Mouse (Mus musculus) liver, embryonic 15.5 days (tissue): ENCODE data around the gene Upf3a. TPM values are rescaled to one million over a fixed set of nuclear protein-coding genes. Genes with fewer than 3 reads are reported as not detected.
A peak's percentile ranks its signal among the peaks of the same experiment; 100 is the strongest.
"Not testable (repeated sequence)": the region's sequence is repeated elsewhere in the genome, so short reads cannot be mapped to it uniquely, and the experiment has no call there.

Source experiments
- ATAC-seq: fragments of 200-750 bp; cut with Nextera tagmentation; 2 replicates; pipeline ENCODE4 v1.8.0; 2017; ENCODE audit warnings: moderate number of reproducible peaks, mild to moderate bottlenecking, moderate library complexity; ENCODE audit not compliant: insufficient read depth
- H3K27ac ChIP-seq: fragments of 300-500 bp; sonication (generic); replicated peaks from 2 replicates; pipeline ENCODE4 v1.5.1; 2015; ENCODE audit warnings: mild to moderate bottlenecking, inconsistent platforms
- H3K27me3 ChIP-seq: fragments of 300-500 bp; sonication (generic); 2 replicates; pipeline ENCODE4 v1.6.1; 2015; ENCODE audit warnings: mild to moderate bottlenecking, inconsistent platforms
- H3K36me3 ChIP-seq: fragments of 300-500 bp; sonication (generic); replicated peaks from 2 replicates; pipeline ENCODE4 v1.6.1; 2015; ENCODE audit warnings: moderate library complexity, mild to moderate bottlenecking, inconsistent platforms
- H3K4me1 ChIP-seq: fragments of 300-500 bp; sonication (generic); replicated peaks from 2 replicates; pipeline ENCODE4 v1.6.1; 2015; ENCODE audit warnings: inconsistent platforms
- H3K4me2 ChIP-seq: fragments of 300-500 bp; sonication (generic); 2 replicates; pipeline ENCODE4 v1.6.1; 2015; ENCODE audit warnings: moderate library complexity, mild to moderate bottlenecking, inconsistent platforms
- H3K4me3 ChIP-seq: fragments of 300-500 bp; sonication (generic); replicated peaks from 2 replicates; pipeline ENCODE4 v1.5.1; 2015; ENCODE audit warnings: mild to moderate bottlenecking, inconsistent platforms
- H3K9ac ChIP-seq: fragments of 300-500 bp; sonication (generic); 2 replicates; pipeline ENCODE4 v1.6.1; 2015; ENCODE audit warnings: moderate library complexity, mild to moderate bottlenecking, inconsistent platforms
- H3K9me3 ChIP-seq: fragments of 300-500 bp; sonication (generic); replicated peaks from 2 replicates; pipeline ENCODE4 v1.6.1; 2016; ENCODE audit warnings: inconsistent platforms
- WGBS: fragments of 180-500 bp; shearing (Covaris S2); methylation state at CpG from one replicate; pipeline ENCODE4 v1.1.7; 2015; ENCODE audit warnings: mixed read lengths; ENCODE audit not compliant: insufficient replicate concordance; 5-methylcytosine and 5-hydroxymethylcytosine counted together
- polyA plus RNA-seq: library from polyadenylated mRNA; unstranded; fragments of >200 nt; fragmentation: Nextera tagmentation; extraction: Ambion mirVana; gene quantifications from 2 replicates; pipeline ENCODE4 v1.2.1, GENCODE M21; 2015

Gene Upf3a
- 11.0 and 11.2 TPM in 2 replicates for polyA plus RNA-seq

GRCm38 (mm10) chr8:13785250-13785763, at the start of gene Upf3a:
Gene Upf3a (plus strand): TSS chr8:13785615.
- H3K9me3 ChIP-seq: no peaks in the 10 kb centered on the region
- peak within 1 kb of the TSS; percentile 97 for H3K27ac ChIP-seq
- H3K36me3 ChIP-seq: peaks cover 26% of the 10 kb centered on the region
- WGBS: under 1% methylated on average over 47 of the region's 47 CpGs
- H3K27me3 ChIP-seq: no peaks in the 10 kb centered on the region
- peak within 1 kb of the TSS; percentile 81 for H3K4me2 ChIP-seq
- peak within 1 kb of the TSS; percentile 89 for H3K9ac ChIP-seq
- peak within 1 kb of the TSS; percentile 67 for H3K4me3 ChIP-seq
- peaks cover 21% of the 10 kb centered on the region for H3K4me1 ChIP-seq
- ATAC-seq: peak; percentile 90

- peak overlapping the region; percentile 59 for H3K4me2 ChIP-seq
- 10% methylated on average over 6 of the region's 6 CpGs for WGBS
- H3K27me3 ChIP-seq: no peaks in the 10 kb centered on the region
- H3K27ac ChIP-seq: peak overlapping the region; percentile 86
- no peaks in the 10 kb centered on the region for H3K9me3 ChIP-seq
- peaks cover 31% of the 10 kb centered on the region for H3K4me1 ChIP-seq
- ATAC-seq: peak; percentile 58
- peak overlapping the region; percentile 37; the same call in 1 of the 2 replicates for H3K9ac ChIP-seq
- no peak overlapping the region for H3K4me3 ChIP-seq
- no peaks in the 10 kb centered on the region for H3K36me3 ChIP-seq
These were observed 45.1 kb upstream of the Upf3a start for GRCm38 (mm10) chr8:13740323-13740770.

GRCm38 (mm10) chr8:13740817-13741613, 44.4 kb upstream of the Upf3a start:
- WGBS: 16% methylated on average over 7 of the region's 7 CpGs

GRCm38 (mm10) chr8:13746212-13746611, 39.2 kb upstream of the Upf3a start:
- ATAC-seq, H3K4me2 ChIP-seq, H3K9me3 ChIP-seq, H3K36me3 ChIP-seq, H3K4me3 ChIP-seq, H3K27me3 ChIP-seq, H3K9ac ChIP-seq, H3K27ac ChIP-seq: not testable (repeated sequence)
- 78% methylated on average over 6 of the region's 6 CpGs for WGBS
- peaks cover 15% of the 10 kb centered on the region for H3K4me1 ChIP-seq

More at GRCm38 (mm10) chr8:13740817-13741613, 44.4 kb upstream of the Upf3a start:
- Histone ChIP-seq H3K27me3 (no peaks in the 10 kb centered on the region), H3K9me3 (no peaks in the 10 kb centered on the region), H3K36me3 (no peaks in the 10 kb centered on the region), H3K4me2 (peak overlapping the region; percentile 59), H3K4me3 (no peak overlapping the region), H3K9ac (peak overlapping the region; percentile 37), H3K27ac (peak overlapping the region; percentile 86), H3K4me1 (peaks cover 31% of the 10 kb centered on the region)
- ATAC-seq: peak; percentile 96

GRCm38 (mm10) chr8:13747626-13748025, 37.8 kb upstream of the Upf3a start:
- whole genome bisulfite sequencing: 29% methylated on average over 3 of the region's 3 CpGs
- Histone ChIP-seq H3K27ac (no peak overlapping the region), H3K36me3 (no peaks in the 10 kb centered on the region), H3K4me2 (no peak overlapping the region), H3K4me3 (no peak overlapping the region), H3K9ac (no peak overlapping the region), H3K27me3 (no peaks in the 10 kb centered on the region), H3K4me1 (peaks cover 1% of the 10 kb centered on the region), H3K9me3 (no peaks in the 10 kb centered on the region)
- no peak for ATAC-seq

- H3K4me2 ChIP-seq: no peak overlapping the region
- H3K27ac ChIP-seq: no peak overlapping the region
- 12% methylated on average over 2 of the region's 2 CpGs for WGBS
- H3K27me3 ChIP-seq: peaks cover 4% of the 10 kb centered on the region; the same call in 1 of the 2 replicates
- H3K9ac ChIP-seq: no peak overlapping the region
- H3K4me1 ChIP-seq: peaks cover 13% of the 10 kb centered on the region
- no peak overlapping the region for H3K4me3 ChIP-seq
- no peak for ATAC-seq
- no peaks in the 10 kb centered on the region for H3K9me3 ChIP-seq
- H3K36me3 ChIP-seq: no peaks in the 10 kb centered on the region
These were observed 31.7 kb upstream of the Upf3a start for GRCm38 (mm10) chr8:13753680-13754079.

- Histone ChIP-seq H3K4me1 (peaks cover 23% of the 10 kb centered on the region), H3K4me3 (no peak overlapping the region), H3K4me2 (no peak overlapping the region), H3K36me3 (peaks cover 15% of the 10 kb centered on the region), H3K9me3 (no peaks in the 10 kb centered on the region), H3K27me3 (peaks cover 4% of the 10 kb centered on the region; the same call in 1 of the 2 replicates), H3K9ac (no peak overlapping the region), H3K27ac (no peak overlapping the region)
- WGBS: 69% methylated on average over 7 of the region's 7 CpGs
- no peak for ATAC-seq
These were observed 28.9 kb upstream of the Upf3a start for GRCm38 (mm10) chr8:13756480-13756879.

GRCm38 (mm10) chr8:13756982-13757804, 28.2 kb upstream of the Upf3a start, which contains the start of gene Cdc16:
Gene Cdc16 (plus strand): TSS chr8:13757676.
- H3K4me2 ChIP-seq: peak within 1 kb of the TSS; percentile 81
- peaks cover 23% of the 10 kb centered on the region for H3K4me1 ChIP-seq
- peak within 1 kb of the TSS; percentile 90 for H3K9ac ChIP-seq
- H3K27ac ChIP-seq: peak within 1 kb of the TSS; percentile 83
- ATAC-seq: peak; percentile 88
- peaks cover 4% of the 10 kb centered on the region; the same call in 1 of the 2 replicates for H3K27me3 ChIP-seq
- 8% methylated on average over 40 of the region's 40 CpGs for WGBS
- peaks cover 19% of the 10 kb centered on the region for H3K36me3 ChIP-seq
- H3K4me3 ChIP-seq: peak within 1 kb of the TSS; percentile 99
- H3K9me3 ChIP-seq: no peaks in the 10 kb centered on the region

GRCm38 (mm10) chr8:13757805-13758727, 27.3 kb upstream of the Upf3a start:
- H3K4me2 ChIP-seq: peak overlapping the region; percentile 81
- peak overlapping the region; percentile 83 for H3K27ac ChIP-seq
- H3K36me3 ChIP-seq: peaks cover 28% of the 10 kb centered on the region
- peak overlapping the region; percentile 90 for H3K9ac ChIP-seq
- no peaks in the 10 kb centered on the region for H3K9me3 ChIP-seq
- under 1% methylated on average over 38 of the region's 38 CpGs for WGBS
- peak; percentile 65 for ATAC-seq
- peaks cover 4% of the 10 kb centered on the region; the same call in 1 of the 2 replicates for H3K27me3 ChIP-seq
- peaks cover 23% of the 10 kb centered on the region for H3K4me1 ChIP-seq
- peak overlapping the region; percentile 99 for H3K4me3 ChIP-seq

- no peak overlapping the region for H3K4me3 ChIP-seq
- H3K4me1 ChIP-seq: no peaks in the 10 kb centered on the region
- H3K36me3 ChIP-seq: peaks cover 86% of the 10 kb centered on the region
- no peak overlapping the region for H3K27ac ChIP-seq
- H3K9me3 ChIP-seq: no peaks in the 10 kb centered on the region
- ATAC-seq: no peak
- no peaks in the 10 kb centered on the region for H3K27me3 ChIP-seq
- H3K4me2 ChIP-seq: no peak overlapping the region
- H3K9ac ChIP-seq: no peak overlapping the region
- 83% methylated on average over 11 of the region's 11 CpGs for WGBS
These were observed 16.2 kb upstream of the Upf3a start for GRCm38 (mm10) chr8:13769206-13769605.
